14 mouse cellular contexts compared by ENCODE assay signal in genomic region chr6:72550503-72551100, GRCm38 (mm10). TPM values are rescaled to one million over a fixed set of nuclear protein-coding genes. Genes with fewer than 3 reads are reported as not detected.
A peak's percentile ranks its signal among the peaks of the same experiment; 100 is the strongest.
DNase-seq lines count a peak whose midpoint lies in the region; ATAC-seq and TF ChIP-seq lines count a peak whose summit lies in the region.
"Had no signal": no experiment of that assay in that cellular context is flagged by ENCODE, and none has a peak within 500 bp of the region (broad histone marks: within the 10 kb centered on the region; RNA-seq: fewer than 3 reads in every experiment).

No protein-coding gene starts in this region.

- 0 out of 2 replicates have a peak, but pooled peaks cover 6% of the 10 kb centered on the region for H3K9me3 ChIP-seq in limb, embryonic 12.5 days
- no peaks in the 10 kb centered on the region for H3K9me3 ChIP-seq in stomach, embryonic 16.5 days (replicated peaks; ENCODE audit: control insufficient read depth, low read length)
- H3K9me3 ChIP-seq: kidney, embryonic 15.5 days; limb, embryonic 15.5 days had no signal

- H3K9ac ChIP-seq in limb, embryonic 12.5 days (replicated peaks): no peak overlapping the region
- H3K9ac ChIP-seq in stomach, embryonic 16.5 days (ENCODE audit: low read length): no peak overlapping the region
- H3K9ac ChIP-seq: kidney, embryonic 15.5 days; limb, embryonic 15.5 days had no signal

- no peaks in the 10 kb centered on the region for H3K27me3 ChIP-seq in limb, embryonic 12.5 days
- no peaks in the 10 kb centered on the region for H3K27me3 ChIP-seq in stomach, embryonic 16.5 days (ENCODE audit: control insufficient read depth, insufficient read depth, low read length)
- H3K27me3 ChIP-seq: kidney, embryonic 15.5 days; limb, embryonic 15.5 days had no signal

- peak overlapping the region; percentile 66 for H3K4me3 ChIP-seq in bone marrow, adult 2 months (replicated peaks; ENCODE audit: control insufficient read depth, low read depth, low read length)
- H3K4me3 ChIP-seq in limb, embryonic 12.5 days (replicated peaks): no peak overlapping the region
- no peak overlapping the region for H3K4me3 ChIP-seq in stomach, embryonic 16.5 days (replicated peaks; ENCODE audit: low read length)
- H3K4me3 ChIP-seq: hindbrain, embryonic 10.5 days; kidney, embryonic 15.5 days; limb, embryonic 15.5 days had no signal

- H3K36me3 ChIP-seq in limb, embryonic 12.5 days: no peaks in the 10 kb centered on the region
- no peaks in the 10 kb centered on the region for H3K36me3 ChIP-seq in stomach, embryonic 16.5 days (ENCODE audit: control insufficient read depth, insufficient read depth, low read length)
- H3K36me3 ChIP-seq: hindbrain, embryonic 10.5 days; kidney, embryonic 15.5 days; limb, embryonic 15.5 days had no signal

- H3K4me1 ChIP-seq in bone marrow, adult 2 months (ENCODE audit: control insufficient read depth, insufficient read depth, low read length): peaks cover 14% of the 10 kb centered on the region
- H3K4me1 ChIP-seq in limb, embryonic 12.5 days (replicated peaks): peaks cover 19% of the 10 kb centered on the region
- 0 out of 2 replicates have a peak, but pooled peaks cover 11% of the 10 kb centered on the region for H3K4me1 ChIP-seq in stomach, embryonic 16.5 days (ENCODE audit: control insufficient read depth, insufficient read depth, low read length)

- TF ChIP-seq POLR2A in bone marrow, adult 2 months (IDR thresholded peaks at IDR 0.05; ENCODE audit: borderline replicate concordance, control insufficient read depth, low read depth, low read length): no peak

- WGBS in bone marrow, adult 2 months: 20% methylated on average over 10 of the region's 10 CpGs
- WGBS in limb, embryonic 12.5 days: 87% methylated on average over 10 of the region's 10 CpGs
- WGBS in stomach, embryonic 16.5 days: 80% methylated on average over 10 of the region's 10 CpGs

- no peak for ATAC-seq in limb, embryonic 12.5 days (ENCODE audit: insufficient number of reproducible peaks, insufficient read depth, low FRiP score, low TSS enrichment, low read depth)
- ATAC-seq in stomach, embryonic 16.5 days (ENCODE audit: insufficient read depth, low FRiP score): no peak

- H3K27ac ChIP-seq in bone marrow, adult 2 months (ENCODE audit: control insufficient read depth, insufficient read depth, low read depth, low read length, poor library complexity): peak overlapping the region; percentile 73
- 0 out of 2 replicates have a peak overlapping the region, but pooled peaks have one; percentile 88 for H3K27ac ChIP-seq in limb, embryonic 12.5 days
- peak overlapping the region; percentile 94 for H3K27ac ChIP-seq in stomach, embryonic 16.5 days (ENCODE audit: low read length)
- H3K27ac ChIP-seq: hindbrain, embryonic 10.5 days had no signal

- peak; percentile 64 to 67 for DNase-seq in spleen, postnatal 36 days (ENCODE audit: low spot score in 2 of 2)
- DNase-seq in spleen, postnatal 4 days (ENCODE audit: low spot score in 2 of 2): no peak
- no peak for DNase-seq in cerebellum, adult 11-12 months
- DNase-seq in right cerebral cortex, postnatal 25 days: no peak
- DNase-seq: adrenal gland, postnatal 25 days; cerebellum, adult 8-10 months; thymus, postnatal 4 days had no signal

- no peak for TF ChIP-seq CTCF in bone marrow, adult 2 months (IDR thresholded peaks at IDR 0.05; ENCODE audit: control insufficient read depth, insufficient read depth, low read length)

- H3K4me2 ChIP-seq in limb, embryonic 12.5 days: no peak overlapping the region
- peak overlapping the region; percentile 31; the same call in 1 of the 2 replicates for H3K4me2 ChIP-seq in stomach, embryonic 16.5 days (ENCODE audit: low read depth, low read length)
- H3K4me2 ChIP-seq: kidney, embryonic 15.5 days had no signal

RNA-seq across cellular contexts. Expression of gene Capg, which starts 6.4 kb away (rescaled TPM):
- polyA plus RNA-seq in bone marrow, adult 2 months (2011; ENCODE audit: insufficient read depth, insufficient read length, low replicate concordance, missing spikeins): 16.4 and 60.4 TPM in 2 replicates
- polyA plus RNA-seq in limb, embryonic 12.5 days (2016; fragmentation: Nextera tagmentation; extraction: Ambion mirVana): 26.2 and 27.4 TPM in 2 replicates
- 142 and 180 TPM in 2 replicates for polyA plus RNA-seq in stomach, embryonic 16.5 days (2015; fragmentation: Nextera tagmentation; extraction: Ambion mirVana)

RNA-seq across cellular contexts. Expression of gene Sh2d6, which starts 29.1 kb away (rescaled TPM):
- polyA plus RNA-seq in bone marrow, adult 2 months (2011; ENCODE audit: insufficient read depth, insufficient read length, low replicate concordance, missing spikeins): not detected in 2 replicates
- polyA plus RNA-seq in limb, embryonic 12.5 days (2016; fragmentation: Nextera tagmentation; extraction: Ambion mirVana): 0.18 TPM in 2 replicates
- 0.21 and 0.24 TPM in 2 replicates for polyA plus RNA-seq in stomach, embryonic 16.5 days (2015; fragmentation: Nextera tagmentation; extraction: Ambion mirVana)
- polyA plus RNA-seq: embryonic facial prominence, embryonic 14.5 days had no signal

RNA-seq across cellular contexts. Expression of gene Elmod3, which starts 47.6 kb away (rescaled TPM):
- 2.7 and 5.2 TPM in 2 replicates for polyA plus RNA-seq in bone marrow, adult 2 months (2011; ENCODE audit: insufficient read depth, insufficient read length, low replicate concordance, missing spikeins)
- 14.8 and 15.2 TPM in 2 replicates for polyA plus RNA-seq in limb, embryonic 12.5 days (2016; fragmentation: Nextera tagmentation; extraction: Ambion mirVana)
- 18.1 and 19.6 TPM in 2 replicates for polyA plus RNA-seq in stomach, embryonic 16.5 days (2015; fragmentation: Nextera tagmentation; extraction: Ambion mirVana)

RNA-seq across cellular contexts. Expression of gene Retsat, which starts 47.7 kb away (rescaled TPM):
- polyA plus RNA-seq in bone marrow, adult 2 months (2011; ENCODE audit: insufficient read depth, insufficient read length, low replicate concordance, missing spikeins): 1.3 and 4.0 TPM in 2 replicates
- 10.8 and 12.4 TPM in 2 replicates for polyA plus RNA-seq in limb, embryonic 12.5 days (2016; fragmentation: Nextera tagmentation; extraction: Ambion mirVana)
- 29.6 and 32.7 TPM in 2 replicates for polyA plus RNA-seq in stomach, embryonic 16.5 days (2015; fragmentation: Nextera tagmentation; extraction: Ambion mirVana)

Comparison
In these comparisons a context has a peak if more than half of its experiments do, and no peak if none do; other contexts are left out.
1. DNase-seq: peak in spleen, postnatal 36 days (2 of 2); none in spleen, postnatal 4 days (0 of 2), cerebellum, adult 11-12 months (single experiment) and right cerebral cortex, postnatal 25 days (single experiment).
2. Peak in every context shown above with its lines, with median percentiles within 50 percentile points of each other: H3K27ac ChIP-seq.